Mouse (Mus musculus): ENCODE measurements around the gene Alkal2. TPM values are rescaled to one million over a fixed set of nuclear protein-coding genes. Genes with fewer than 3 reads are reported as not detected.

Alkal2 gene
- polyA plus RNA-seq, 1 experiment from 2014 or later, result 0.51 TPM

Other genes starting within 250 kb of the Alkal2 start
- 166 and 189 TPM in 2 replicates for gene Acp1, start 27.3 kb downstream of the Alkal2 start, polyA plus RNA-seq (2014; fragmentation: Nextera tagmentation; extraction: Ambion mirVana)
- gene Sh3yl1, start 27.3 kb downstream of the Alkal2 start, polyA plus RNA-seq (2014; fragmentation: Nextera tagmentation; extraction: Ambion mirVana), result 26.9 and 29.1 TPM in 2 replicates
- gene Fam110c, start 189.5 kb downstream of the Alkal2 start, polyA plus RNA-seq (2014; fragmentation: Nextera tagmentation; extraction: Ambion mirVana), result 0.08 and 0.17 TPM in 2 replicates